Mouse (Mus musculus) lung, adult 2 months (tissue): ENCODE measurements at regions not wholly inside any gene's neighbourhood (a gene's known extent, or its start where the extent isn't known, plus 50 kb on each side); places are given as distances from the start of the nearest gene placed in this dataset.

Source experiments
- CTCF ChIP-seq: fragments of 200-500 bp; IDR thresholded peaks from 2 replicates; pipeline ENCODE4 v1.5.1; 2011; ENCODE audit warnings: mild to moderate bottlenecking, low read length, control low read depth; ENCODE audit not compliant: insufficient read depth
- POLR2A ChIP-seq: fragments of 200-500 bp; IDR thresholded peaks from 2 replicates; pipeline ENCODE4 v1.6.1; 2011; ENCODE audit warnings: low read depth, mild to moderate bottlenecking, control low read depth, low read length, borderline replicate concordance; ENCODE audit errors: extremely low read depth

GRCm38 (mm10) chr2:28335141-28335789 lies 111.3 kb upstream of the Ppp1r26 start:
- TF ChIP-seq CTCF (no peak), POLR2A (no peak)
